Mouse (Mus musculus): ENCODE data around the gene Ssh2. TPM values are rescaled to one million over a fixed set of nuclear protein-coding genes. Genes with fewer than 3 reads are reported as not detected.
"Not testable (repeated sequence)": the region's sequence is repeated elsewhere in the genome, so short reads cannot be mapped to it uniquely, and the experiment has no call there.

The Ssh2 gene
- polyA plus RNA-seq, 1 experiment from 2014 or later, result 26.6 TPM

GRCm38 (mm10) chr11:77240466-77241246 is 24.6 kb downstream of the Ssh2 start:
- ATAC-seq (ENCODE audit: low FRiP score, low TSS enrichment), result no peak

GRCm38 (mm10) chr11:77242912-77243311 is 26.8 kb downstream of the Ssh2 start:
- ATAC-seq (ENCODE audit: low FRiP score, low TSS enrichment), result no peak
- no peaks in the 10 kb centered on the region for H3K36me3 ChIP-seq (ENCODE audit: control insufficient read depth, insufficient read depth, low read length)
- H3K9ac ChIP-seq (replicated peaks; ENCODE audit: low read length), result no peak overlapping the region
- WGBS, result 81% methylated on average over 2 of the region's 2 CpGs
- H3K9me3 ChIP-seq (ENCODE audit: control insufficient read depth, low read length), result no peaks in the 10 kb centered on the region
- no peaks in the 10 kb centered on the region for H3K27me3 ChIP-seq (ENCODE audit: control insufficient read depth, insufficient read depth, low read length)
- peak; percentile 25 for DNase-seq
- no peaks in the 10 kb centered on the region for H3K4me1 ChIP-seq (ENCODE audit: control insufficient read depth, insufficient read depth, low read length)
- no peak overlapping the region for H3K4me3 ChIP-seq (replicated peaks; ENCODE audit: low read depth, low read length)
- no peak overlapping the region for H3K27ac ChIP-seq (replicated peaks; ENCODE audit: low read depth, low read length)
- H3K4me2 ChIP-seq (ENCODE audit: low read length), result no peak overlapping the region

More at GRCm38 (mm10) chr11:77240466-77241246, 24.6 kb downstream of the Ssh2 start:
- H3K27ac ChIP-seq (replicated peaks; ENCODE audit: low read depth, low read length), result no peak overlapping the region
- no peaks in the 10 kb centered on the region for H3K9me3 ChIP-seq (ENCODE audit: control insufficient read depth, low read length)
- WGBS, result 87% methylated on average over 7 of the region's 7 CpGs
- DNase-seq, result no peak
- H3K36me3 ChIP-seq (ENCODE audit: control insufficient read depth, insufficient read depth, low read length), result no peaks in the 10 kb centered on the region
- H3K27me3 ChIP-seq (ENCODE audit: control insufficient read depth, insufficient read depth, low read length), result no peaks in the 10 kb centered on the region
- no peaks in the 10 kb centered on the region for H3K4me1 ChIP-seq (ENCODE audit: control insufficient read depth, insufficient read depth, low read length)
- no peak overlapping the region for H3K4me3 ChIP-seq (replicated peaks; ENCODE audit: low read depth, low read length)
- H3K4me2 ChIP-seq (ENCODE audit: low read length), result no peak overlapping the region
- no peak overlapping the region for H3K9ac ChIP-seq (replicated peaks; ENCODE audit: low read length)

GRCm38 (mm10) chr11:77252826-77253225 is 36.7 kb downstream of the Ssh2 start:
- WGBS, result 75% methylated on average over 2 of the region's 2 CpGs
- Histone ChIP-seq H3K27ac (replicated peaks; ENCODE audit: low read depth, low read length) (no peak overlapping the region), H3K4me2 (ENCODE audit: low read length) (no peak overlapping the region), H3K9me3 (ENCODE audit: control insufficient read depth, low read length) (no peaks in the 10 kb centered on the region), H3K9ac (replicated peaks; ENCODE audit: low read length) (no peak overlapping the region), H3K4me3 (replicated peaks; ENCODE audit: low read depth, low read length) (no peak overlapping the region), H3K4me1 (ENCODE audit: control insufficient read depth, insufficient read depth, low read length) (no peaks in the 10 kb centered on the region), H3K27me3 (ENCODE audit: control insufficient read depth, insufficient read depth, low read length) (no peaks in the 10 kb centered on the region), H3K36me3 (ENCODE audit: control insufficient read depth, insufficient read depth, low read length) (no peaks in the 10 kb centered on the region)
- DNase-seq (no peak), ATAC-seq (ENCODE audit: low FRiP score, low TSS enrichment) (no peak)

- H3K4me1 ChIP-seq (ENCODE audit: control insufficient read depth, insufficient read depth, low read length), result no peaks in the 10 kb centered on the region
- no peaks in the 10 kb centered on the region for H3K36me3 ChIP-seq (ENCODE audit: control insufficient read depth, insufficient read depth, low read length)
- 62% methylated on average over 2 of the region's 2 CpGs for WGBS
- no peak overlapping the region for H3K4me2 ChIP-seq (ENCODE audit: low read length)
- H3K4me3 ChIP-seq (replicated peaks; ENCODE audit: low read depth, low read length), result no peak overlapping the region
- no peak overlapping the region for H3K27ac ChIP-seq (replicated peaks; ENCODE audit: low read depth, low read length)
- H3K9me3 ChIP-seq (ENCODE audit: control insufficient read depth, low read length), result no peaks in the 10 kb centered on the region
- no peaks in the 10 kb centered on the region for H3K27me3 ChIP-seq (ENCODE audit: control insufficient read depth, insufficient read depth, low read length)
- no peak overlapping the region for H3K9ac ChIP-seq (replicated peaks; ENCODE audit: low read length)
- no peak for ATAC-seq (ENCODE audit: low FRiP score, low TSS enrichment)
- DNase-seq, result no peak
Measured at GRCm38 (mm10) chr11:77259441-77259840, 43.4 kb downstream of the Ssh2 start.

GRCm38 (mm10) chr11:77267401-77267800 is 51.3 kb downstream of the Ssh2 start:
- Histone ChIP-seq H3K4me3 (replicated peaks; ENCODE audit: low read depth, low read length) (no peak overlapping the region), H3K4me2 (ENCODE audit: low read length) (no peak overlapping the region), H3K27me3 (ENCODE audit: control insufficient read depth, insufficient read depth, low read length) (no peaks in the 10 kb centered on the region), H3K36me3 (ENCODE audit: control insufficient read depth, insufficient read depth, low read length) (no peaks in the 10 kb centered on the region), H3K9me3 (ENCODE audit: control insufficient read depth, low read length) (no peaks in the 10 kb centered on the region), H3K27ac (replicated peaks; ENCODE audit: low read depth, low read length) (no peak overlapping the region), H3K9ac (replicated peaks; ENCODE audit: low read length) (no peak overlapping the region), H3K4me1 (ENCODE audit: control insufficient read depth, insufficient read depth, low read length) (no peaks in the 10 kb centered on the region)
- DNase-seq (no peak), ATAC-seq (ENCODE audit: low FRiP score, low TSS enrichment) (no peak)
- 82% methylated on average over 2 of the region's 2 CpGs for WGBS

- no peak for ATAC-seq (ENCODE audit: low FRiP score, low TSS enrichment)
- Histone ChIP-seq H3K27ac (replicated peaks; ENCODE audit: low read depth, low read length) (no peak overlapping the region), H3K9ac (replicated peaks; ENCODE audit: low read length) (no peak overlapping the region), H3K9me3 (ENCODE audit: control insufficient read depth, low read length) (no peaks in the 10 kb centered on the region), H3K4me3 (replicated peaks; ENCODE audit: low read depth, low read length) (no peak overlapping the region), H3K36me3 (ENCODE audit: control insufficient read depth, insufficient read depth, low read length) (no peaks in the 10 kb centered on the region), H3K4me1 (ENCODE audit: control insufficient read depth, insufficient read depth, low read length) (no peaks in the 10 kb centered on the region), H3K4me2 (ENCODE audit: low read length) (no peak overlapping the region), H3K27me3 (ENCODE audit: control insufficient read depth, insufficient read depth, low read length) (no peaks in the 10 kb centered on the region)
- WGBS, result 86% methylated on average over 2 of the region's 2 CpGs
- no peak for DNase-seq
Measured at GRCm38 (mm10) chr11:77276000-77276399, 59.9 kb downstream of the Ssh2 start.

GRCm38 (mm10) chr11:77278538-77278937 is 62.5 kb downstream of the Ssh2 start:
- H3K4me1 ChIP-seq (ENCODE audit: control insufficient read depth, insufficient read depth, low read length); DNase-seq; H3K27me3 ChIP-seq (ENCODE audit: control insufficient read depth, insufficient read depth, low read length); ATAC-seq (ENCODE audit: low FRiP score, low TSS enrichment); H3K4me3 ChIP-seq (replicated peaks; ENCODE audit: low read depth, low read length); H3K9me3 ChIP-seq (ENCODE audit: control insufficient read depth, low read length); H3K27ac ChIP-seq (replicated peaks; ENCODE audit: low read depth, low read length); H3K36me3 ChIP-seq (ENCODE audit: control insufficient read depth, insufficient read depth, low read length); H3K4me2 ChIP-seq (ENCODE audit: low read length); H3K9ac ChIP-seq (replicated peaks; ENCODE audit: low read length): not testable (repeated sequence)
- WGBS, result 100% methylated on average over 1 of the region's 1 CpGs

- no peaks in the 10 kb centered on the region for H3K9me3 ChIP-seq (ENCODE audit: control insufficient read depth, low read length)
- H3K4me3 ChIP-seq (replicated peaks; ENCODE audit: low read depth, low read length), result no peak overlapping the region
- no peaks in the 10 kb centered on the region for H3K27me3 ChIP-seq (ENCODE audit: control insufficient read depth, insufficient read depth, low read length)
- 82% methylated on average over 1 of the region's 1 CpGs for WGBS
- no peaks in the 10 kb centered on the region for H3K4me1 ChIP-seq (ENCODE audit: control insufficient read depth, insufficient read depth, low read length)
- no peak overlapping the region for H3K9ac ChIP-seq (replicated peaks; ENCODE audit: low read length)
- no peaks in the 10 kb centered on the region for H3K36me3 ChIP-seq (ENCODE audit: control insufficient read depth, insufficient read depth, low read length)
- no peak overlapping the region for H3K4me2 ChIP-seq (ENCODE audit: low read length)
- ATAC-seq (ENCODE audit: low FRiP score, low TSS enrichment) (no peak), DNase-seq (no peak)
- no peak overlapping the region for H3K27ac ChIP-seq (replicated peaks; ENCODE audit: low read depth, low read length)
Measured at GRCm38 (mm10) chr11:77280219-77280618, 64.1 kb downstream of the Ssh2 start.

- 85% methylated on average over 4 of the region's 4 CpGs for WGBS
- Histone ChIP-seq H3K36me3 (ENCODE audit: control insufficient read depth, insufficient read depth, low read length) (no peaks in the 10 kb centered on the region), H3K9me3 (ENCODE audit: control insufficient read depth, low read length) (no peaks in the 10 kb centered on the region), H3K4me2 (ENCODE audit: low read length) (no peak overlapping the region), H3K27me3 (ENCODE audit: control insufficient read depth, insufficient read depth, low read length) (no peaks in the 10 kb centered on the region), H3K4me1 (ENCODE audit: control insufficient read depth, insufficient read depth, low read length) (no peaks in the 10 kb centered on the region), H3K27ac (replicated peaks; ENCODE audit: low read depth, low read length) (no peak overlapping the region), H3K4me3 (replicated peaks; ENCODE audit: low read depth, low read length) (no peak overlapping the region), H3K9ac (replicated peaks; ENCODE audit: low read length) (no peak overlapping the region)
- ATAC-seq (ENCODE audit: low FRiP score, low TSS enrichment) (no peak), DNase-seq (no peak)
Measured at GRCm38 (mm10) chr11:77291447-77291846, 75.4 kb downstream of the Ssh2 start.
